Comparison of ENCODE assay signal across 9 mouse cellular contexts in the genomic region with DNA sequence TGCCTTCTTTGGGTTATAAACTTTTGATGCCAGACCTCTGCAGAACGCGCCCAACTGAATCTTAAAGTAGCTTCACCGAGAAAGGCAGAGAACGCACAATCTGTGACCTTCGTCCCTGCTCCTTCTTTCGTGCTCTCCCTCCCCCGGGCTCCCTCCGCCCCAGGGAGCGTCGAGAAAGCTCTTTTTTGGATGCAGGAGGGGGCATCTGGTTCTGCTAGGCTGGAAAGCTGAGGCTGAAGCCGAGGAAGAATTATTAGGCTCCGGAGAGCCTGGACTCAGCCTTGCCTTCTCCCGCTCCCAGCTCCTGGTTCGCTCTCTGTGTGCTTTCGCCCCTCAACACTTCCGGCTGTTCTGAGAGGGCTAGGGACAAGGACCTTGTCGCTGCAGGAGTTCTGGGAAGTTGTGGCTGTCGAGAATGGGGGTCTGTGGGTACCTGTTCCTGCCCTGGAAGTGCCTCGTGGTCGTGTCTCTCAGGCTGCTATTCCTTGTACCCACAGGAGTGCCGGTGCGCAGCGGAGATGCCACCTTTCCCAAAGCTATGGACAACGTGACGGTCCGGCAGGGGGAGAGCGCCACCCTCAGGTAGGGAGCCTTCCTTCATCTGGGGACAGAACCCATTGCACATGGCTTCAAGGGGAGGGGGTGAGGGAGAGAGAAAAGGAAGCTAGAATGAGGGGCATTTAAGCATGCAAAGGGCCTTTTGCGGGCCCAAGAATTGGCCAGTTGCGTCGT.
DNase-seq lines count a peak whose midpoint lies in the region; ATAC-seq and TF ChIP-seq lines count a peak whose summit lies in the region.
"Had no signal": no experiment of that assay in that cellular context is flagged by ENCODE, and none has a peak within 500 bp of the region (broad histone marks: within the 10 kb centered on the region; RNA-seq: fewer than 3 reads in every experiment).

No protein-coding gene starts in this region.

- TF ChIP-seq POLR2A in testis, adult 2 months (IDR thresholded peaks at IDR 0.05; ENCODE audit: control insufficient read depth, low read depth, low read length) = no peak

- H3K4me2 ChIP-seq in lung, embryonic 16.5 days (ENCODE audit: low read depth, low read length) = peak overlapping the region; percentile 94
- peak overlapping the region; percentile 99 for H3K4me2 ChIP-seq in heart, embryonic 13.5 days
- H3K4me2 ChIP-seq in midbrain, embryonic 11.5 days = peak overlapping the region; percentile 92

- H3K4me1 ChIP-seq in lung, embryonic 16.5 days (replicated peaks; ENCODE audit: control insufficient read depth, insufficient read depth, low read length) = no peaks in the 10 kb centered on the region
- H3K4me1 ChIP-seq in heart, embryonic 13.5 days = peaks cover 9% of the 10 kb centered on the region
- no peaks in the 10 kb centered on the region for H3K4me1 ChIP-seq in midbrain, embryonic 11.5 days (ENCODE audit: control insufficient read depth, insufficient read depth, low read length)
- H3K4me1 ChIP-seq in testis, adult 2 months (ENCODE audit: control insufficient read depth, insufficient read depth, low read length) = peaks cover 12% of the 10 kb centered on the region
- H3K4me1 ChIP-seq: megakaryocyte, embryonic 14.5 days had no signal

- WGBS in lung, embryonic 16.5 days = 4% methylated on average over 30 of the region's 30 CpGs
- 2% methylated on average over 30 of the region's 30 CpGs for WGBS in heart, embryonic 13.5 days
- WGBS in midbrain, embryonic 11.5 days = 1% methylated on average over 30 of the region's 30 CpGs

- peak overlapping the region; percentile 57 for H3K4me3 ChIP-seq in lung, embryonic 16.5 days (ENCODE audit: low read length)
- peak overlapping the region; percentile 66 for H3K4me3 ChIP-seq in heart, embryonic 13.5 days
- H3K4me3 ChIP-seq in midbrain, embryonic 11.5 days (ENCODE audit: low read depth, low read length) = peak overlapping the region; percentile 49
- H3K4me3 ChIP-seq in testis, adult 2 months (ENCODE audit: control insufficient read depth, low read depth, low read length) = peak overlapping the region; percentile 36
- H3K4me3 ChIP-seq: megakaryocyte, embryonic 14.5 days had no signal

- no peaks in the 10 kb centered on the region for H3K9me3 ChIP-seq in lung, embryonic 16.5 days (ENCODE audit: control insufficient read depth, low read length)
- H3K9me3 ChIP-seq in heart, embryonic 13.5 days = no peaks in the 10 kb centered on the region
- H3K9me3 ChIP-seq in midbrain, embryonic 11.5 days (ENCODE audit: control insufficient read depth, low read length) = no peaks in the 10 kb centered on the region
- H3K9me3 ChIP-seq: megakaryocyte, embryonic 14.5 days had no signal

- peak; percentile 78 for ATAC-seq in lung, embryonic 16.5 days (ENCODE audit: low read depth)
- ATAC-seq in heart, embryonic 13.5 days (ENCODE audit: extremely low read depth, insufficient number of reproducible peaks, low FRiP score, low TSS enrichment) = no peak
- peak; percentile 76 for ATAC-seq in midbrain, embryonic 11.5 days (ENCODE audit: low FRiP score)

- H3K9ac ChIP-seq in lung, embryonic 16.5 days (ENCODE audit: low read length) = peak overlapping the region; percentile 71
- peak overlapping the region; percentile 76 for H3K9ac ChIP-seq in heart, embryonic 13.5 days
- peak overlapping the region; percentile 63 for H3K9ac ChIP-seq in midbrain, embryonic 11.5 days (ENCODE audit: low read length)

- peak overlapping the region; percentile 72 for H3K27ac ChIP-seq in lung, embryonic 16.5 days (ENCODE audit: low read length)
- H3K27ac ChIP-seq in heart, embryonic 13.5 days (replicated peaks) = no peak overlapping the region
- H3K27ac ChIP-seq in midbrain, embryonic 11.5 days (ENCODE audit: low read depth, low read length) = no peak overlapping the region
- H3K27ac ChIP-seq in testis, adult 2 months (ENCODE audit: control insufficient read depth, insufficient read depth, low read depth, low read length) = no peak overlapping the region

- peaks cover 13% of the 10 kb centered on the region for H3K27me3 ChIP-seq in lung, embryonic 16.5 days (ENCODE audit: control insufficient read depth, insufficient read depth, low read depth, low read length)
- peaks cover 36% of the 10 kb centered on the region for H3K27me3 ChIP-seq in heart, embryonic 13.5 days (replicated peaks)
- H3K27me3 ChIP-seq in midbrain, embryonic 11.5 days (ENCODE audit: control insufficient read depth, insufficient read depth, low read length) = peaks cover 11% of the 10 kb centered on the region; the same call in 1 of the 2 replicates
- H3K27me3 ChIP-seq in testis, adult 2 months (ENCODE audit: control insufficient read depth, insufficient read depth, low read length) = no peaks in the 10 kb centered on the region

- DNase-seq in lung, adult 18-20 months = no peak
- peak; percentile 81 for DNase-seq in embryo, embryonic 10.5 days (ENCODE audit: low spot score)
- peak; percentile 55 to 56 for DNase-seq in layer of hippocampus, postnatal 14 days (ENCODE audit: low spot score in 2 of 2)
- DNase-seq in midbrain, embryonic 11.5 days (ENCODE audit: low spot score, missing footprints) = peak; percentile 97
- DNase-seq in ovary, postnatal 10 days (ENCODE audit: low spot score) = no peak

- no peaks in the 10 kb centered on the region for H3K36me3 ChIP-seq in lung, embryonic 16.5 days (ENCODE audit: control insufficient read depth, insufficient read depth, low read length)
- no peaks in the 10 kb centered on the region for H3K36me3 ChIP-seq in heart, embryonic 13.5 days
- no peaks in the 10 kb centered on the region for H3K36me3 ChIP-seq in midbrain, embryonic 11.5 days (ENCODE audit: control insufficient read depth, insufficient read depth, low read length)
- no peaks in the 10 kb centered on the region for H3K36me3 ChIP-seq in testis, adult 2 months (ENCODE audit: control insufficient read depth, insufficient read depth, low read length)

- TF ChIP-seq CTCF in testis, adult 2 months (IDR thresholded peaks at IDR 0.05; ENCODE audit: control insufficient read depth, insufficient read depth, insufficient replicate concordance, low read depth, low read length) = peak; percentile 38; the same call in 1 of the 2 replicates

Comparison
In these comparisons a context has a peak if more than half of its experiments do, and no peak if none do; other contexts are left out.
1. DNase-seq: peak in embryo, embryonic 10.5 days (single experiment), layer of hippocampus, postnatal 14 days (2 of 2) and midbrain, embryonic 11.5 days (single experiment); none in lung, adult 18-20 months (0 of 2) and ovary, postnatal 10 days (single experiment).
2. Peak in every context shown above with its lines, with median percentiles within 50 percentile points of each other: H3K4me2 ChIP-seq, H3K4me3 ChIP-seq and H3K9ac ChIP-seq.